Mouse (Mus musculus) liver, adult 2 months (tissue): ENCODE measurements around the gene Pcgf3.

Source experiments
- CTCF ChIP-seq: fragments of 200-500 bp; IDR thresholded peaks from 2 replicates; pipeline ENCODE4 v1.5.1; 2011; ENCODE audit warnings: low read depth, low read length, control low read depth
- POLR2A ChIP-seq: fragments of 200-500 bp; IDR thresholded peaks from 2 replicates; pipeline ENCODE4 v1.6.1; 2011; ENCODE audit warnings: low read length, control low read depth; ENCODE audit not compliant: insufficient read depth; ENCODE audit errors: extremely low read depth

DNA sequence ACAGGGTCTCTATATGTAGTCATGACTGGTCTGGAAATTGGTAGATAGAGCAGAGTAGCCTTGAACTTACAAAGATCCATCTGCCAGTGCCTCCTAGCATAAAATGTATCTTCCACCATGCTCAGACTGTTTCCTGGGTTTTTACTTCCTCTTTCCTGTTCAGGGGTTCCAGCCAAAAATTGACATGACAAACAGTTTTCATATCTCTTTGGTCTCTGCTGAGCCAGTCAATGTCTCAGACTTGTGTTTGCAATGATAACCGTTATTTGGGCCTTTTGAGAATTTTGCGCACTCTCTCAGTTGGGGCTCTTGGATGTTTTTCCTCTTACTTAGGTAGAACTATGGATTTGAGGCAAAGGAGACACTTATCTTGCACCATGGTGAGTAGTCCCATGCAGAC is 73.2 kb downstream of the Pcgf3 start:
- TF ChIP-seq POLR2A (no peak), CTCF (no peak)
